Mouse (Mus musculus) embryonic facial prominence, embryonic 14.5 days (tissue): ENCODE measurements at regions not wholly inside any gene's neighbourhood (a gene's known extent, or its start where the extent isn't known, plus 50 kb on each side); places are given as distances from the start of the nearest gene placed in this dataset.

Experiments
- ATAC-seq: fragments of 200-750 bp; cut with Nextera tagmentation; 2 replicates; pipeline ENCODE4 v1.8.0; 2017; ENCODE audit warnings: low read depth, moderate number of reproducible peaks, moderate TSS enrichment
- DNase-seq: peaks from one replicate; pipeline ENCODE4 v3.0.0-alpha.2; 2015; ENCODE audit warnings: low spot score
- H3K27ac ChIP-seq: fragments of 300-500 bp; sonication (generic); replicated peaks from 2 replicates; pipeline ENCODE4 v1.5.1; 2014; ENCODE audit warnings: low read depth, mild to moderate bottlenecking, low read length, moderate library complexity
- H3K27me3 ChIP-seq: fragments of 300-500 bp; sonication (generic); replicated peaks from 2 replicates; pipeline ENCODE4 v1.6.1; 2014; ENCODE audit warnings: low read length; ENCODE audit not compliant: control insufficient read depth, insufficient read depth
- H3K36me3 ChIP-seq: fragments of 300-500 bp; sonication (generic); 2 replicates; pipeline ENCODE4 v1.6.1; 2014; ENCODE audit warnings: low read length, mixed read lengths; ENCODE audit not compliant: control insufficient read depth, insufficient read depth
- H3K4me1 ChIP-seq: fragments of 300-500 bp; sonication (generic); 2 replicates; pipeline ENCODE4 v1.6.1; 2014; ENCODE audit warnings: antibody characterized with exemption, low read length; ENCODE audit not compliant: control insufficient read depth, insufficient read depth
- H3K4me2 ChIP-seq: fragments of 300-500 bp; sonication (generic); 2 replicates; pipeline ENCODE4 v1.6.1; 2014; ENCODE audit warnings: low read depth, mild to moderate bottlenecking, low read length, moderate library complexity, mixed read lengths
- H3K4me3 ChIP-seq: fragments of 300-500 bp; sonication (generic); 2 replicates; pipeline ENCODE4 v1.5.1; 2014; ENCODE audit warnings: low read depth, mild to moderate bottlenecking, low read length
- H3K9ac ChIP-seq: fragments of 300-500 bp; sonication (generic); 2 replicates; pipeline ENCODE4 v1.6.1; 2014; ENCODE audit warnings: low read depth, mild to moderate bottlenecking, low read length, moderate library complexity, mixed read lengths
- H3K9me3 ChIP-seq: fragments of 300-500 bp; sonication (generic); 2 replicates; pipeline ENCODE4 v1.6.1; 2016; ENCODE audit warnings: low read length; ENCODE audit not compliant: control insufficient read depth
- WGBS: fragments of 180-500 bp; shearing (Covaris S2); extraction: QIAGEN DNeasy Blood & Tissue Kit; methylation state at CpG from one replicate; pipeline ENCODE4 v1.1.7; 2014; 5-methylcytosine and 5-hydroxymethylcytosine counted together

DNA sequence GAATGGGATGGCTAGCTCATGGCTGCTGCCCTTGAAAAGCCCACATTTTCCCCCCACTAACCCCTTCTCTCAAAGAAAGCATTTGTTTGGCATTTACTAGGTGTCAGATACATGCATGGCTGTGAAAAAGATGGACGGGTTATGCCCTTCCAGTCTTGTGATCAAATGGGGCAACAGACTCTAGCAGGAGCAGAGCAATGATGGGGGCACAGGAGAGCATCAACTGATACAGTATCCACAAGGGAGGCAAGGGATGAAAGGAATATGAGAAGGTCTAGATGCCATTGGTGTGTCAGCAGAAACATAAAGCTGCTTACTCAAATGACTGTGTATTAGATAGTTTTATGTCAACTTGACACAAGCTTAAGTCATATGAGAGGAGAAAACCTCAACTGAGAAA, 315.9 kb downstream of the Mycn start:
- H3K4me1 ChIP-seq = peaks cover 8% of the 10 kb centered on the region

GRCm38 (mm10) chr12:12622712-12623292, 318.9 kb downstream of the Mycn start:
- 14% methylated on average over 5 of the region's 5 CpGs for WGBS
- H3K9ac ChIP-seq = no peak overlapping the region

More for the DNA sequence above, 315.9 kb downstream of the Mycn start:
- H3K27me3 ChIP-seq = no peaks in the 10 kb centered on the region
- ATAC-seq = no peak
- no peak overlapping the region for H3K27ac ChIP-seq
- no peaks in the 10 kb centered on the region for H3K9me3 ChIP-seq
- no peak overlapping the region for H3K4me2 ChIP-seq
- H3K36me3 ChIP-seq = no peaks in the 10 kb centered on the region
- no peak overlapping the region for H3K4me3 ChIP-seq
- no peak overlapping the region for H3K9ac ChIP-seq
- 71% methylated on average over 1 of the region's 1 CpGs for WGBS
- no peak for DNase-seq

DNA sequence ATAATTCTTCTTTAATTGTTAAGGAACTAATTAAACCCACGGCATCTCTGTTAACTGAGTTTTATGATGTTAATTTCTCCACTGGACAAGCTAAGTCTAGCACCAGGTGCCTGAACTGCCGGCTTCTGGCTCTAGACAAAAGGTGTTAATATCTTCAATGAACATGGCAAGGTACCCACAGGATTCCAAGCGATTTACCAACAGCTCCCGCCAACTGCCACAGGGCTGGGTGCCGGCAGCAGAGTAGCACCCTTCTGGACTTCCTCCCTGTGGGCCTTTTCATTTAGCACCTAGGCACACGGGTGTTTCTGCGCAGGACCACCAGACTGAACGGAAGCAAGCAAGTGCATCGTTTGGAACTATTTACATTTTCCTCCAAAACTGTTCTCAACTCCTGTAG, 320.2 kb downstream of the Mycn start:
- H3K27me3 ChIP-seq = no peaks in the 10 kb centered on the region
- no peak overlapping the region for H3K4me2 ChIP-seq
- H3K36me3 ChIP-seq = no peaks in the 10 kb centered on the region
- H3K27ac ChIP-seq = no peak overlapping the region
- ATAC-seq (no peak), DNase-seq (no peak)
- no peak overlapping the region for H3K9ac ChIP-seq
- 0 out of 2 replicates have a peak, but pooled peaks cover 6% of the 10 kb centered on the region for H3K9me3 ChIP-seq
- WGBS = 85% methylated on average over 9 of the region's 9 CpGs
- H3K4me1 ChIP-seq = peaks cover 8% of the 10 kb centered on the region
- H3K4me3 ChIP-seq = no peak overlapping the region

More at GRCm38 (mm10) chr12:12622712-12623292, 318.9 kb downstream of the Mycn start:
- Histone ChIP-seq H3K27me3 (no peaks in the 10 kb centered on the region), H3K4me3 (no peak overlapping the region), H3K4me1 (peaks cover 8% of the 10 kb centered on the region), H3K9me3 (0 out of 2 replicates have a peak, but pooled peaks cover under 1% of the 10 kb centered on the region), H3K36me3 (no peaks in the 10 kb centered on the region), H3K4me2 (no peak overlapping the region), H3K27ac (no peak overlapping the region)
- ATAC-seq (peak; percentile 89), DNase-seq (peak; percentile 96)

- ATAC-seq = no peak
- no peak overlapping the region for H3K9ac ChIP-seq
- peaks cover 8% of the 10 kb centered on the region for H3K4me1 ChIP-seq
- no peak for DNase-seq
- no peak overlapping the region for H3K4me3 ChIP-seq
- H3K27ac ChIP-seq = no peak overlapping the region
- no peaks in the 10 kb centered on the region for H3K27me3 ChIP-seq
- WGBS = 76% methylated on average over 5 of the region's 5 CpGs
- 0 out of 2 replicates have a peak, but pooled peaks cover 6% of the 10 kb centered on the region for H3K9me3 ChIP-seq
- no peak overlapping the region for H3K4me2 ChIP-seq
- H3K36me3 ChIP-seq = no peaks in the 10 kb centered on the region
These were observed 321.4 kb downstream of the Mycn start for GRCm38 (mm10) chr12:12620316-12620715.

- 65% methylated on average over 5 of the region's 5 CpGs for WGBS
- Histone ChIP-seq H3K36me3 (no peaks in the 10 kb centered on the region), H3K27ac (no peak overlapping the region), H3K9ac (no peak overlapping the region), H3K4me1 (peaks cover 8% of the 10 kb centered on the region), H3K4me3 (no peak overlapping the region), H3K9me3 (0 out of 2 replicates have a peak, but pooled peaks cover 6% of the 10 kb centered on the region), H3K4me2 (no peak overlapping the region), H3K27me3 (no peaks in the 10 kb centered on the region)
- no peak for ATAC-seq
- no peak for DNase-seq
These were observed 322.3 kb downstream of the Mycn start for GRCm38 (mm10) chr12:12619431-12619830.

- Histone ChIP-seq H3K9me3 (0 out of 2 replicates have a peak, but pooled peaks cover 2% of the 10 kb centered on the region), H3K27me3 (no peaks in the 10 kb centered on the region), H3K4me1 (no peaks in the 10 kb centered on the region), H3K4me2 (no peak overlapping the region), H3K27ac (no peak overlapping the region), H3K4me3 (no peak overlapping the region), H3K9ac (no peak overlapping the region), H3K36me3 (no peaks in the 10 kb centered on the region)
- no peak for ATAC-seq
- peak; percentile 8 for DNase-seq
- WGBS = 89% methylated on average over 3 of the region's 3 CpGs
These were observed 329.2 kb downstream of the Mycn start for GRCm38 (mm10) chr12:12612520-12612919.

DNA sequence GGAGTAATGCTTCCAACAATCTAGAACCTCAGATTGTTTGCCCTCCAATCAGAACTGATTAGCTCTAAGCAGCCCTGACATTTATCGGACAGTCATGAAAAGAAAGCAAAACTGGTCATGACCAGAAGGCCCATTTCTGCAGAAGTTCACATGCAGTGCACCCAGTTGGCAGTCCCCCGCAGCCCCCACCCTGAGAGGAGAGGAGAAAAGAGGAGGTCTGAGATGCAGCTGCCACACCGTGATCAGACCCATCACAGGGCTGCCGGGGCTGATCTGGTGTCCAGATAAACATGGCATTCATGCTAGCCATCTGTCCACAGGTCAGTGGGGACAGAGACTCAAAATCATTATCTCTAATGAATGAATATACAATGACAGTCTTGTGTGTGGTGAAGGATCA, 330.9 kb downstream of the Mycn start:
- peak; percentile 31 for DNase-seq
- no peak overlapping the region for H3K9ac ChIP-seq
- H3K9me3 ChIP-seq = no peaks in the 10 kb centered on the region
- H3K36me3 ChIP-seq = no peaks in the 10 kb centered on the region
- no peak; the same call in 1 of the 2 replicates for ATAC-seq
- H3K4me2 ChIP-seq = no peak overlapping the region
- H3K4me3 ChIP-seq = no peak overlapping the region
- H3K27ac ChIP-seq = no peak overlapping the region
- 65% methylated on average over 4 of the region's 4 CpGs for WGBS
- H3K27me3 ChIP-seq = no peaks in the 10 kb centered on the region
- H3K4me1 ChIP-seq = no peaks in the 10 kb centered on the region

DNA sequence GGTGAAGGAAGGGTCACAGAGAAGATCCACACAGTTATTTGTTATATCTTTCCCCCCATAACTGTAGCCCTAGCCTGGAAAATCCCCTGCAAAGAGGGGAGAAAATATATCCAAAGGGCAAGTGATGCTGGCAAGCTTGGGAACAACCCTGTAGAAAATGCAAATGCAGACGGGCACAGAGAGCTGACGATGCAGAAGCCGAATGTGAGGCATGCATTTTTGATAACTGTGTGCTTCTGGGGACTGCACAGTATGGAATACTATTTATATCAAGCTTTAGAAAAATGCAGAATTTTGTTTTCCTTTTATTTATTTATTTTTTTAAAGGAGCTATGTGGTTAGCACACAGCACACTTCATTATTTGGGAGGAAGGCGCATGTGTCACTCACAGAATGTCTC, 333.7 kb downstream of the Mycn start:
- Histone ChIP-seq H3K9me3 (no peaks in the 10 kb centered on the region), H3K36me3 (no peaks in the 10 kb centered on the region), H3K27me3 (no peaks in the 10 kb centered on the region), H3K9ac (no peak overlapping the region), H3K4me1 (no peaks in the 10 kb centered on the region), H3K4me3 (no peak overlapping the region), H3K4me2 (no peak overlapping the region), H3K27ac (no peak overlapping the region)
- 95% methylated on average over 4 of the region's 4 CpGs for WGBS
- ATAC-seq (no peak), DNase-seq (no peak)

DNA sequence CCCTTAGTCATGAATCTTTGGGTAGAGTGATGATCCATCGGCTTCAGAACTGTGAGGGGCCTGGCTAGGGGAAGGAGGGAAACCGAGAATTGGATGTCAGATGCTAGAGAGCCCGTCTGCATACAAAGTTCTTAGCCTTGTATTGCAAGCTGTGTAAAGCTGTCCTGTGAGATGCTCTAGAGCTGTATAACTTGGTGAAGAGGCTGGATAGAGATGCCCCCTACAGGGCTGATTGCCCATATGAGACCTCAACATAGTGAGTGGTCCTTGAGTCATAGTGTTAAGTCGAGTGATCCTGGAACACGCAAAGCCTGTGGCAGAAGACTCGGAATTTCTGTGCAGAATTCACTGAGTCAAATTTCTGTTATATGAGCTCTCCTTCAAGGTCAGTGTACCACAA, 334.8 kb downstream of the Mycn start:
- no peak for ATAC-seq
- no peak for DNase-seq
- no peak overlapping the region for H3K4me2 ChIP-seq

More for the DNA sequence above, 334.8 kb downstream of the Mycn start:
- no peak overlapping the region for H3K4me3 ChIP-seq
- 83% methylated on average over 6 of the region's 6 CpGs for WGBS
- no peak overlapping the region for H3K9ac ChIP-seq
- H3K4me1 ChIP-seq = no peaks in the 10 kb centered on the region
- no peak overlapping the region for H3K27ac ChIP-seq
- no peaks in the 10 kb centered on the region for H3K27me3 ChIP-seq
- H3K9me3 ChIP-seq = no peaks in the 10 kb centered on the region
- no peaks in the 10 kb centered on the region for H3K36me3 ChIP-seq
